Comparison of ENCODE assay signal across 18 mouse cellular contexts in genomic region chr4:107484221-107484575, GRCm38 (mm10). TPM values are rescaled to one million over a fixed set of nuclear protein-coding genes. Genes with fewer than 3 reads are reported as not detected.
"Had no signal": no experiment of that assay in that cellular context is flagged by ENCODE, and none has a peak within 500 bp of the region (broad histone marks: within the 10 kb centered on the region; RNA-seq: fewer than 3 reads in every experiment).

No protein-coding gene starts in this region.

- ATAC-seq: hindbrain, embryonic 16.5 days; inflammation-experienced regulatory T-cells, adult 6 months; intestine, embryonic 15.5 days; intestine, postnatal 0 days; liver, embryonic 12.5 days had no signal

- DNase-seq: gastrocnemius, adult 2 months; gastrocnemius, postnatal 10 days; gastrocnemius, postnatal 25 days; heart, adult 18-20 months; heart, postnatal 4 days; kidney, adult 18-20 months; kidney, adult 8-10 months; kidney, postnatal 10 days; kidney, postnatal 25 days; kidney, postnatal 4 days; layer of hippocampus, adult 9-11 months had no signal

RNA-seq across cellular contexts. Expression of gene Glis1, which starts 49.8 kb away (rescaled TPM):
- total RNA-seq: gastrocnemius, postnatal 25 days; granulocyte monocyte progenitor cell, adult 5-6 weeks; liver, adult 2 months had no signal
